Mouse (Mus musculus): Measurements from ENCODE around the gene Sh3gl2.

- TF ChIP-seq CTCF (IDR thresholded peaks at IDR 0.05; ENCODE audit: low read depth) (no peak), EP300 (IDR thresholded peaks at IDR 0.05; ENCODE audit: low read depth) (no peak)
These were observed 120.5 kb downstream of the Sh3gl2 start for GRCm38 (mm10) chr4:85325454-85325853.

Data from liver, embryonic 14.5 days (tissue).